Mouse (Mus musculus) intestine, embryonic 15.5 days (tissue): Measurements from ENCODE around the gene Chd1l. TPM values are rescaled to one million over a fixed set of nuclear protein-coding genes. Genes with fewer than 3 reads are reported as not detected.
A peak's percentile ranks its signal among the peaks of the same experiment; 100 is the strongest.

ENCODE experiments used
- ATAC-seq: fragments of 200-750 bp; cut with Nextera tagmentation; 2 replicates; pipeline ENCODE4 v1.8.0; 2017; ENCODE audit warnings: moderate TSS enrichment, moderate library complexity
- H3K27ac ChIP-seq: fragments of 300-500 bp; sonication (generic); 2 replicates; pipeline ENCODE4 v1.5.1; 2015; ENCODE audit warnings: mild to moderate bottlenecking, inconsistent platforms
- H3K27me3 ChIP-seq: fragments of 300-500 bp; sonication (generic); replicated peaks from 2 replicates; pipeline ENCODE4 v1.6.1; 2015; ENCODE audit warnings: inconsistent platforms
- H3K36me3 ChIP-seq: fragments of 300-500 bp; sonication (generic); 2 replicates; pipeline ENCODE4 v1.6.1; 2015; ENCODE audit warnings: inconsistent platforms
- H3K4me1 ChIP-seq: fragments of 300-500 bp; sonication (generic); replicated peaks from 2 replicates; pipeline ENCODE4 v1.6.1; 2015; ENCODE audit warnings: inconsistent platforms
- H3K4me2 ChIP-seq: fragments of 300-500 bp; sonication (generic); replicated peaks from 2 replicates; pipeline ENCODE4 v1.6.1; 2015; ENCODE audit warnings: mild to moderate bottlenecking, inconsistent platforms
- H3K4me3 ChIP-seq: fragments of 300-500 bp; sonication (generic); replicated peaks from 2 replicates; pipeline ENCODE4 v1.5.1; 2015; ENCODE audit warnings: inconsistent platforms
- H3K9ac ChIP-seq: fragments of 300-500 bp; sonication (generic); 2 replicates; pipeline ENCODE4 v1.6.1; 2015; ENCODE audit warnings: inconsistent platforms
- H3K9me3 ChIP-seq: fragments of 300-500 bp; sonication (generic); 2 replicates; pipeline ENCODE4 v1.6.1; 2016; ENCODE audit warnings: inconsistent platforms
- WGBS: fragments of 180-500 bp; shearing (Covaris S2); methylation state at CpG from one replicate; pipeline ENCODE4 v1.1.7; 2015; 5-methylcytosine and 5-hydroxymethylcytosine counted together
- polyA plus RNA-seq: library from polyadenylated mRNA; unstranded; fragments of >200 nt; fragmentation: Nextera tagmentation; extraction: Ambion mirVana; gene quantifications from 2 replicates; pipeline ENCODE4 v1.2.1, GENCODE M21; 2015

Gene Chd1l
- polyA plus RNA-seq, 1 experiment from 2014 or later: 19.6 TPM

DNA sequence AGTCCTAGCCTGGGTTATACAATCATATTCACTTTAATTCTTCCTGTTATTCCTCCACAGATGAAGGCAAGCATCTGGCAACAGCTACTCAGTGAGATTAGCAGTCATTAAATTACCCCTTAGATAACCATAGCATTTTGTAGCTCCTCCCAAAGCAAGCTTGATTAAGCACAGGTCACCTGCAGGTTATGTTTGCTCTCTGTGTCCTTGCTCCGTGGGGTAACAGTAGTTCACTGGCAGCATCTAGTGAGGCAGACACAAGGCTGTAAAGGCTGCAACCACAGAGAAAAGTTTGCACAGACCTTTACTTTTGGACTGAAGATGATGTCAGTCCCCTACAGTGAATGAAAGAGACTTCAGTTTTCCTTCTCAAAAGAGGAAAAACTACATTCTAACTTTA lies 5.2 kb upstream of the Chd1l start:
- Histone ChIP-seq H3K9me3 (no peaks in the 10 kb centered on the region), H3K9ac (no peak overlapping the region), H3K27ac (0 out of 2 replicates have a peak overlapping the region, but pooled peaks have one; percentile 58), H3K36me3 (no peaks in the 10 kb centered on the region), H3K4me2 (no peak overlapping the region), H3K4me3 (no peak overlapping the region), H3K4me1 (no peaks in the 10 kb centered on the region), H3K27me3 (no peaks in the 10 kb centered on the region)
- ATAC-seq: peak; percentile 88
- 15% methylated on average over 1 of the region's 1 CpGs for WGBS

- no peak overlapping the region for H3K4me2 ChIP-seq
- no peak overlapping the region for H3K9ac ChIP-seq
- peaks cover 3% of the 10 kb centered on the region; the same call in 1 of the 2 replicates for H3K4me1 ChIP-seq
- H3K27ac ChIP-seq: no peak overlapping the region
- ATAC-seq: no peak
- H3K9me3 ChIP-seq: no peaks in the 10 kb centered on the region
- no peaks in the 10 kb centered on the region for H3K36me3 ChIP-seq
- no peaks in the 10 kb centered on the region for H3K27me3 ChIP-seq
- 71% methylated on average over 6 of the region's 6 CpGs for WGBS
- no peak overlapping the region for H3K4me3 ChIP-seq
Observed at GRCm38 (mm10) chr3:97611021-97611420, 1.0 kb upstream of the Chd1l start.

GRCm38 (mm10) chr3:97609201-97609844 lies 680 bp downstream of the Chd1l start:
- 3% methylated on average over 20 of the region's 20 CpGs for WGBS
- Histone ChIP-seq H3K4me1 (peaks cover 3% of the 10 kb centered on the region; the same call in 1 of the 2 replicates), H3K36me3 (peaks cover 2% of the 10 kb centered on the region; the same call in 1 of the 2 replicates), H3K4me2 (peak overlapping the region; percentile 75), H3K4me3 (peak overlapping the region; percentile 82), H3K9ac (peak overlapping the region; percentile 91), H3K27ac (peak overlapping the region; percentile 95), H3K27me3 (no peaks in the 10 kb centered on the region), H3K9me3 (no peaks in the 10 kb centered on the region)
- peak; percentile 55 for ATAC-seq

DNA sequence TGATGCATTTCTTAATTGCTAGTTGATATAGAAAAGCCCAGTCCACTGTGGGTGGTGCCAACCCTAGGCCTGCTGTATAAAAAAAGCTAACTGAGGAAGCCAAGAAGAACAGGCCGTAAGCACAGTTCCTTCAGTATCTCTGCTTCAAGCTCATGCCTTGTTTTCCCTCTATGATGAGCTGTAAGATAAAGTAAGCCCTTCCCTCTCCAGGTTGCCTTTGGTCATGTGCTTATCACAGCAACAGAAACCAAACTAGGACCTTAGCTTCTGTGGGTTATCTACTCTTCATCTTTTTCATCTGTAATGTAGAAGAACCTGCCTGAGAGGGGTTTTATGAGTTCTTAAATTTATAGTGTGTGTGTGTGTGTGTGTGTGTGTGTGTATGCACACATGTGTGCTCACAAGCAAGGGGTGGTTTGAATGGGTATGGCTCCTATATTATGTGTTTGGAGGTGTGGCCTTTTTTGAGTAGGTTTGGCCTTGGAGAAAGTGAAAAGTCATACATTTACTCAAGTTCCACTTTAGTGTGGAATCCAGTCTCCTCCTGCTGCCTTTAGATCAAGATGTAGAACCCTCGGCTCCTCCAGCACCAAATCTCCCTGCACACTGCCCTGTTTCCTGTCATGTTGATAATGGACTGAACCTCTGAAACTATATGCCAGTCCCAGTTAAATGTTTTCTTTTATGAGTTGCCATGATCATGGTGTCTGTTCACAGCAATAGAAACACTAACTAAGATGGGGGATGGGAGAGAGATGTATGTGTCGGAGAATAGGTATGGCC lies 9.8 kb downstream of the Chd1l start:
- no peak overlapping the region for H3K4me3 ChIP-seq
- H3K27me3 ChIP-seq: no peaks in the 10 kb centered on the region
- H3K9me3 ChIP-seq: no peaks in the 10 kb centered on the region
- 91% methylated on average over 3 of the region's 3 CpGs for WGBS
- no peak for ATAC-seq
- peaks cover 5% of the 10 kb centered on the region; the same call in 1 of the 2 replicates for H3K36me3 ChIP-seq
- no peak overlapping the region for H3K9ac ChIP-seq
- no peaks in the 10 kb centered on the region for H3K4me1 ChIP-seq
- H3K27ac ChIP-seq: no peak overlapping the region
- H3K4me2 ChIP-seq: no peak overlapping the region

GRCm38 (mm10) chr3:97596796-97597195 lies 13.2 kb downstream of the Chd1l start:
- H3K4me2 ChIP-seq: no peak overlapping the region
- no peaks in the 10 kb centered on the region for H3K9me3 ChIP-seq
- 62% methylated on average over 8 of the region's 8 CpGs for WGBS
- H3K36me3 ChIP-seq: 0 out of 2 replicates have a peak, but pooled peaks cover 3% of the 10 kb centered on the region
- no peak overlapping the region for H3K9ac ChIP-seq
- peak; percentile 31; the same call in 1 of the 2 replicates for ATAC-seq
- H3K27ac ChIP-seq: no peak overlapping the region
- no peak overlapping the region for H3K4me3 ChIP-seq
- H3K4me1 ChIP-seq: no peaks in the 10 kb centered on the region
- no peaks in the 10 kb centered on the region for H3K27me3 ChIP-seq

GRCm38 (mm10) chr3:97595066-97595465 lies 14.9 kb downstream of the Chd1l start:
- Histone ChIP-seq H3K36me3 (peaks cover 6% of the 10 kb centered on the region; the same call in 1 of the 2 replicates), H3K4me2 (no peak overlapping the region), H3K9ac (no peak overlapping the region), H3K27me3 (no peaks in the 10 kb centered on the region), H3K4me1 (no peaks in the 10 kb centered on the region), H3K9me3 (no peaks in the 10 kb centered on the region), H3K4me3 (no peak overlapping the region), H3K27ac (no peak overlapping the region)
- ATAC-seq: no peak
- WGBS: 88% methylated on average over 6 of the region's 6 CpGs

GRCm38 (mm10) chr3:97594140-97594539 lies 15.9 kb downstream of the Chd1l start:
- no peak for ATAC-seq
- Histone ChIP-seq H3K4me2 (no peak overlapping the region), H3K27ac (no peak overlapping the region), H3K9me3 (no peaks in the 10 kb centered on the region), H3K9ac (no peak overlapping the region), H3K36me3 (peaks cover 6% of the 10 kb centered on the region; the same call in 1 of the 2 replicates), H3K4me3 (no peak overlapping the region), H3K4me1 (no peaks in the 10 kb centered on the region), H3K27me3 (no peaks in the 10 kb centered on the region)
- 89% methylated on average over 13 of the region's 13 CpGs for WGBS

GRCm38 (mm10) chr3:97593089-97593488 lies 16.9 kb downstream of the Chd1l start:
- Histone ChIP-seq H3K4me1 (no peaks in the 10 kb centered on the region), H3K27me3 (no peaks in the 10 kb centered on the region), H3K36me3 (peaks cover 6% of the 10 kb centered on the region; the same call in 1 of the 2 replicates), H3K4me2 (no peak overlapping the region), H3K9ac (no peak overlapping the region), H3K4me3 (no peak overlapping the region), H3K9me3 (no peaks in the 10 kb centered on the region), H3K27ac (no peak overlapping the region)
- ATAC-seq: no peak
- 91% methylated on average over 5 of the region's 5 CpGs for WGBS

- H3K36me3 ChIP-seq: peaks cover 3% of the 10 kb centered on the region; the same call in 1 of the 2 replicates
- no peaks in the 10 kb centered on the region for H3K4me1 ChIP-seq
- ATAC-seq: no peak
- H3K27ac ChIP-seq: no peak overlapping the region
- no peak overlapping the region for H3K4me3 ChIP-seq
- H3K9me3 ChIP-seq: no peaks in the 10 kb centered on the region
- WGBS: 71% methylated on average over 8 of the region's 8 CpGs
- no peak overlapping the region for H3K4me2 ChIP-seq
- H3K27me3 ChIP-seq: no peaks in the 10 kb centered on the region
- H3K9ac ChIP-seq: no peak overlapping the region
Observed at GRCm38 (mm10) chr3:97590699-97591098, 19.3 kb downstream of the Chd1l start.

DNA sequence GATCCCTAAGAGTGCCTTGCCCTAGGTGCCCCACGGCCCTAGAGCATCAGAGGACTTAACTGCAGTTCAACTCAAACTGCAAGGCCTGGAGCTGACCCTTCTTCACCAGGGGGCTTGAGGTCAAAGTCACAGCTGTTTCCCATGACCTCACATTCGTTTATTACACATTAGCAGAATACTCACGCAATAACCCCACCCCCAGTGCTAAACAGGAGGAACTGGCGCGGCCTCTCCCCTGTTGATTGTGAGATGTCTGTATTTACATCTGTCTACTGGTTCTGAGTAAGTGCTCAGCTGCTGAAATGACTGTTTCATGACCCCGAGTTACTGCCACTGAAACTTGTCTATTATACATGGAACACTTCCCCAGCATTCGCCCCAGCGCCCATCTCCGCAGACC lies 22.3 kb downstream of the Chd1l start:
- H3K27me3 ChIP-seq: no peaks in the 10 kb centered on the region
- WGBS: 48% methylated on average over 9 of the region's 9 CpGs
- no peaks in the 10 kb centered on the region for H3K9me3 ChIP-seq
- no peak overlapping the region for H3K4me3 ChIP-seq
- no peak overlapping the region for H3K9ac ChIP-seq
- H3K27ac ChIP-seq: no peak overlapping the region
- ATAC-seq: 0 out of 2 replicates have a peak, but pooled peaks have one; percentile 41
- H3K4me1 ChIP-seq: no peaks in the 10 kb centered on the region
- H3K4me2 ChIP-seq: no peak overlapping the region
- peaks cover 3% of the 10 kb centered on the region; the same call in 1 of the 2 replicates for H3K36me3 ChIP-seq

GRCm38 (mm10) chr3:97585383-97586160 lies 24.4 kb downstream of the Chd1l start:
- no peak overlapping the region for H3K27ac ChIP-seq
- no peaks in the 10 kb centered on the region for H3K4me1 ChIP-seq
- H3K9ac ChIP-seq: no peak overlapping the region
- ATAC-seq: peak; percentile 53; the same call in 1 of the 2 replicates
- no peak overlapping the region for H3K4me2 ChIP-seq
- no peaks in the 10 kb centered on the region for H3K36me3 ChIP-seq
- WGBS: 61% methylated on average over 18 of the region's 18 CpGs
- no peak overlapping the region for H3K4me3 ChIP-seq
- no peaks in the 10 kb centered on the region for H3K27me3 ChIP-seq
- H3K9me3 ChIP-seq: no peaks in the 10 kb centered on the region

DNA sequence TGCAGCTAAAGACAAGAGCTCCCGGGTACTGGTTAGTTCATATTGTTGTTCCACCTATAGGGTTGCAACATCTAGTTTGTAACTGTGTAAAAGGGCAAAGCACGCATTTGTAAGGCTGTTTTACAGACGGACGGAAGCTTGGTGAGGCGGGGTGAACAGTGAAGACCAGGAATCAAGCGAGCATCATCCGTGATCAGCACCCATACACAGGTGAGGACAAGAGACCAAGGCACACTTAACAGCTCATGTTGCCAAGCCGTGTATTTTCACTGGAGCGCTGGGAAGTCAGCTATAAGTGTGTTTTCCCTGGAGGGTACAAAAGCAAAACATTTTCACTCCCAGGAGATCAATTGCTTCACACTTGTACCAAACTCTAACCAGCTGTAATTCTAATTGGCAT lies 36.2 kb downstream of the Chd1l start:
- ATAC-seq: no peak
- Histone ChIP-seq H3K27ac (no peak overlapping the region), H3K4me3 (no peak overlapping the region), H3K36me3 (no peaks in the 10 kb centered on the region), H3K9ac (no peak overlapping the region), H3K9me3 (no peaks in the 10 kb centered on the region), H3K4me1 (no peaks in the 10 kb centered on the region), H3K4me2 (no peak overlapping the region), H3K27me3 (no peaks in the 10 kb centered on the region)
- 89% methylated on average over 9 of the region's 9 CpGs for WGBS
